Mouse (Mus musculus): ENCODE measurements around the gene Grm5.

Gene Grm5

GRCm38 (mm10) chr7:87583868-87584267 is at the start of gene Grm5:
TSS of gene Grm5 (plus strand) at chr7:87584168.
- no peak for DNase-seq (ENCODE audit: low spot score)

- DNase-seq (ENCODE audit: low spot score): no peak
Observed at GRCm38 (mm10) chr7:87539031-87539430, 44.9 kb upstream of the Grm5 start.

GRCm38 (mm10) chr7:87565300-87565699 is 18.7 kb upstream of the Grm5 start:
- DNase-seq (ENCODE audit: low spot score): no peak

GRCm38 (mm10) chr7:87566476-87566875 is 17.5 kb upstream of the Grm5 start:
- DNase-seq (ENCODE audit: low spot score): peak; percentile 64

GRCm38 (mm10) chr7:87584281-87584701 is 323 bp downstream of the Grm5 start:
- peak; percentile 62 for DNase-seq (ENCODE audit: low spot score)

GRCm38 (mm10) chr7:87586271-87586937 is 2.4 kb downstream of the Grm5 start:
- DNase-seq (ENCODE audit: low spot score): no peak

- DNase-seq (ENCODE audit: low spot score): peak; percentile 61
Observed at GRCm38 (mm10) chr7:87587976-87588375, 4.0 kb downstream of the Grm5 start.

GRCm38 (mm10) chr7:87626251-87626650 is 42.3 kb downstream of the Grm5 start:
- DNase-seq (ENCODE audit: low spot score): no peak

GRCm38 (mm10) chr7:87635530-87635929 is 51.6 kb downstream of the Grm5 start:
- DNase-seq (ENCODE audit: low spot score): no peak

- DNase-seq (ENCODE audit: low spot score): no peak
Observed at GRCm38 (mm10) chr7:87650610-87651009, 66.6 kb downstream of the Grm5 start.

- no peak for DNase-seq (ENCODE audit: low spot score)
Observed at GRCm38 (mm10) chr7:87661794-87662193, 77.8 kb downstream of the Grm5 start.

GRCm38 (mm10) chr7:87664041-87664440 is 80.1 kb downstream of the Grm5 start:
- no peak for DNase-seq (ENCODE audit: low spot score)

GRCm38 (mm10) chr7:87716393-87716792 is 132.4 kb downstream of the Grm5 start:
- no peak for DNase-seq (ENCODE audit: low spot score)

- no peak for DNase-seq (ENCODE audit: low spot score)
Observed at GRCm38 (mm10) chr7:87718631-87719030, 134.7 kb downstream of the Grm5 start.

GRCm38 (mm10) chr7:87734511-87734910 is 150.5 kb downstream of the Grm5 start:
- DNase-seq (ENCODE audit: low spot score): no peak

- no peak for DNase-seq (ENCODE audit: low spot score)
Observed at GRCm38 (mm10) chr7:87761945-87762344, 178.0 kb downstream of the Grm5 start.

- peak; percentile 5 for DNase-seq (ENCODE audit: low spot score)
Observed at GRCm38 (mm10) chr7:87762376-87762775, 178.4 kb downstream of the Grm5 start.

- DNase-seq (ENCODE audit: low spot score): no peak
Observed at GRCm38 (mm10) chr7:87787560-87787959, 203.6 kb downstream of the Grm5 start.

GRCm38 (mm10) chr7:87788963-87789362 is 205.0 kb downstream of the Grm5 start:
- DNase-seq (ENCODE audit: low spot score): no peak

- DNase-seq (ENCODE audit: low spot score): no peak
Observed at GRCm38 (mm10) chr7:87793896-87794295, 209.9 kb downstream of the Grm5 start.

GRCm38 (mm10) chr7:87824898-87825297 is 240.9 kb downstream of the Grm5 start:
- no peak for DNase-seq (ENCODE audit: low spot score)

GRCm38 (mm10) chr7:87834669-87835068 is 250.7 kb downstream of the Grm5 start:
- no peak for DNase-seq (ENCODE audit: low spot score)

- DNase-seq (ENCODE audit: low spot score): no peak
Observed at GRCm38 (mm10) chr7:87838579-87838978, 254.6 kb downstream of the Grm5 start.

- no peak for DNase-seq (ENCODE audit: low spot score)
Observed at GRCm38 (mm10) chr7:87843496-87843895, 259.5 kb downstream of the Grm5 start.

Data from embryo, embryonic 10.5 days (tissue).